Mouse (Mus musculus) lung, postnatal 14 days (tissue): ENCODE measurements around the gene Arrdc2.
A peak's percentile ranks its signal among the peaks of the same experiment; 100 is the strongest.

ENCODE experiments used
- DNase-seq: peaks from one replicate; pipeline ENCODE4 v3.0.0; 2021

Arrdc2 gene

DNA sequence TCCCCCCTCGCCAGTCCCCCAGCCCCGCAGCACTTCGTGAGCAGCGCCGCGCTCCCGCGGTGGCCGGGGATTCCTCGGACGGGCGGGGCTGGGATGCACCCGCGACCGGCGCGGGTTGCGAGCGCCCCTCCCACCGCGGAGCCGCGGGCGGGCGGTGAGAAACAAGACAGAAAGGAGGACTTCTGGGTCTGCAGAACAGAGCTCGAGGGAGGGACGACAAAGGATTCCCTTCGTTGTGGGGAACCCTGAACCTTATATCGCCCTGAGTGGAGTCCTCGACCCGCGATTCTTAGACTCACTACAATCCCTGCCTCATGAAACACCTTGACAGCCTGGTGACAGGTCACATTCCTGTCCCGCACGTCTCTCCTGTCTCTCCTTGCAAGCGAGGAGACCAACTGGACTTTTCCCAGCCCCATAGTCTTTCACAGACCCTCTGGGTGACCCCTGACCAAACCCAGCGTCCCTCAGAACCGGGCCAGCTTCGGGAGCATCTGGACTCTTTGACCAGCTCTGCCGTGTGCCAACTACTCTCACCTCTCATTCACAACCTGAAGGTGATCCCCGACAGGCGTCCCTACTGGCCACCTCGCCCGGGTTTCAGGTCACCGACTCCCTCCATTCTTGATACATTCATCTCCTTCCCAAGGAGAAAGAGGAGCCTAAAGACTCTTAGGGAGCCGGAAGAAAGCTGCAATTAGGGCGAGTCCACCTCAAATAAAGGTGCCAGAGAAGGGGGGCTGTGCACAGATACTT, 24.6 kb upstream of the Arrdc2 start:
- DNase-seq, result no peak

DNA sequence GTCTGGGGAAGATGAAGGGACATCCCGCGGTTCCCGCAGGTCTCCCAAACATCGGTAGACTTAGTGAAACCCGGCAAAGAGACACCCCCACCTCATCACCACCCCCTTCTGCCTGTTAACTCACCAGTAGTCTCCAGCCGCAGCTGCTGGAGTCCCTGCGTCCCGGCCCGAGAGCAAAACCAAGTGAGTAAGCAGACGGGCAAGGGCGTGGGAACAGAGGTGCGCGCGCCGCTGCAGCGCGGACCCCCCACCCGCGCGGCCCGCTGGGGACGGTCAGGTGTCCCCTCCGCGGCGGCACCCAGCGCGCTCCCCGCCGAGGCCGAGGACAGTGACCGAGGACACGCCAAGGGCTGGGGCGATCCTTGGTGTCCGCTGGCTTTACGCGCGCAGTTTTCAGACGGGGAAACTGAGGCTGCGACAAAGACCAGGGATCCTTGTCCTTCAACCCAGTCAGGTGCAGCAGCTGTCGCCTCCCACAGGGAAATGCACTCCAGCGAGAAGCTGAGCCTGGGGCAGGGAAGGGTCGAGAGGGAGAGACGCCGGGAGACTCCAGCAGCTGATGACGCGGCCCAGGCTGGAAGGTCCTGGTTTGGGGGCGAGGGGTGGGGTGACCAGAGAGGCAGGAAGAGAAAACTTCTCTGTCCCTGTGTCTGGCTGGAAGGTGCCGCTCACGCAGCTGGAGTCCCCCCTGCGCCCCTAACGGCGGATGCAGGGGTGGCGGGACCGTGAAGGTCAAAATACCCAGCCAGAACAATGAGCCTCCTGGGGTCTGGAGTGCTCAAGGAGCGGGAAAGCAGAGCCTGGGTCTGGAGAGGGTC, 23.5 kb upstream of the Arrdc2 start, which contains the start of gene Kcnn1:
Gene Kcnn1 (minus strand): TSS at position 435 of the 818 bp plus-strand sequence.
- DNase-seq, result no peak

DNA sequence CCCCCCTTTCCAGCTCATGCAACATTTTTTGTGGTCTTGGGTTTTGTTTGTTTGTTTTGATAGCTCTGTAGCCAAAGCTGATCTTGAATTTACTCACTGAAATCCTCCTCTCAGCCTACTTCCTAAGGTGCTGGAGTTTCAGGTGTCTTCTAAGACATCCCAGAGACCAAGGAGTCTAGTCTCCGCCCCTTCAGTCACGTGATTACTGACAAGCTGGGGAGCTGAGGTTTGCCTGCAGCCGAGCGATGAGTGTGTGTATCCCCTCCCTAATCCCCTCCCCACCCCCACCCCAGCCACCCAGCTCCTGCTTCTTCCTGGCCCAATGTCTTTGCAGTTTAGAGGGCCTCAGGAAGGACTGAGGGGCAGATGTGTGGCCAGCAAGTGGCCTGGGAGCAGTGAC, 18.0 kb upstream of the Arrdc2 start:
- no peak for DNase-seq

DNA sequence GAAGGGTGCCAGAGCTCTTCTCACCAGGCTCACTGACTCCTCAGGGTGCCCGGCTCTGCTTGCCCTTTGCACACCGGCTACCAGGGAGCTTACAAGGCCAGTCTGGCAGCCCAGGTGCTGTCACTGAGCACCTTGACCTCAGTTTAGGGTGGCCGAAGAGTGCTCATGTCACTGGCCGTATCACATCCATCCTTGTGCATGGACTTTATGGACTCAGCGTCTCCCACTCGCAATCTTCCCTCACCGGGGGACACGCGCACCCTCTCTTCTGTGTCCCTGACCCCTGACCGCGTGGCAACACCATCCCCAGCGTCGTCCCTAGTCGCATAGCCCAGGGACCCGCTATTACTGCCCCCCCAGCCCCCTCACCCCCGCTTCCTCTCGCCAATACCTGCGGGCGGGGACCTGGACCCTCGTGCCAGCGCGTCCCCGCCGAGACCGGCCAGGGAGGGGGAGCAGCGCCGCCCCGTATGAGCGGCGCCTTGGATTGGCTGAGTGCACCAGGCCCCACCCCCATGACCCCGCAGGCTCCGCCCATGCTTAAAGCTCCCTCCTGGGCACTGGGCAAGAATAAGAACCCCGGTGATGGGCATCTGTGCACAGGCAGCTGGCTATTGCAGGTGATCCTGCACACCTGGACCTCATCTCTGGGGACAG, 17.1 kb upstream of the Arrdc2 start:
- peak; percentile 71 for DNase-seq

DNA sequence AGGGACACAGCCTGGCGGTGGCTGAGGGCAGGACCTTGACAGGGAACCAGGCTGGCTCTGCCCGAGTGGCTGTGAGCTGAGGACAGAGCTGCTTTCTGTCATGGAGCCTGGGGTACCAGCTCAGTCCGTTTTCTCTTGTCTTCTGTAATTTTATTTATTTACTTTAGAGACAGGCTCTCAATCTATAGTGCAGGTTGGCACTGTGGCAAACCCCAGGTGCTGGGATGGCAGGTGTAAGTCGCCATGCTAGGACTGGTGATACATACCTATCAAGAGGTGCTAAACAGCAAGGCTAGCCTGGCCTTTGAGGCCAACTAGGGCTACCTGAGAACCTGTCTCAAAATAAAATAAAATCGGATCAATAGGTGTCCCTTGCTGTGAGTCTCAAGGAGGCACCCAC, 16.5 kb upstream of the Arrdc2 start:
- DNase-seq, result no peak

DNA sequence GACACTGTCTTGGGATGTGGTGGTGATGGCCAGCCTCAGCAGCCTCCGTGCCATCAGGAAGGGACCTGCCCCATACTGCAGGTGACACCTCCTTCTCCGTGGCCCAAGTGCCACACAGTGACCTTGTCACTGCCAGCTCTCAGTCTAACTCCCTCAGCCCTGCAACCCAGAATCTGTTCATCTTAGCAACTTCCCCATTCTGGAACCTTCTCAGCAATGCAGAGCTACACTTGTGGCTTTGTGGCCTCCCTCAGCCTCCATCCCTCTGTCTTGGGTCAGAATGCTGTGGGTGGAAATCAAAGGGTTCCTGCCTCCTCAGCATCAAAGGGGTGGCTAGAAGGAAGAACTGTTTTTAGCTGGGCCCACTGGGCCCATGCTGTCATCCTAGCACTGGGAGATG, 14.3 kb upstream of the Arrdc2 start:
- DNase-seq, result no peak

DNA sequence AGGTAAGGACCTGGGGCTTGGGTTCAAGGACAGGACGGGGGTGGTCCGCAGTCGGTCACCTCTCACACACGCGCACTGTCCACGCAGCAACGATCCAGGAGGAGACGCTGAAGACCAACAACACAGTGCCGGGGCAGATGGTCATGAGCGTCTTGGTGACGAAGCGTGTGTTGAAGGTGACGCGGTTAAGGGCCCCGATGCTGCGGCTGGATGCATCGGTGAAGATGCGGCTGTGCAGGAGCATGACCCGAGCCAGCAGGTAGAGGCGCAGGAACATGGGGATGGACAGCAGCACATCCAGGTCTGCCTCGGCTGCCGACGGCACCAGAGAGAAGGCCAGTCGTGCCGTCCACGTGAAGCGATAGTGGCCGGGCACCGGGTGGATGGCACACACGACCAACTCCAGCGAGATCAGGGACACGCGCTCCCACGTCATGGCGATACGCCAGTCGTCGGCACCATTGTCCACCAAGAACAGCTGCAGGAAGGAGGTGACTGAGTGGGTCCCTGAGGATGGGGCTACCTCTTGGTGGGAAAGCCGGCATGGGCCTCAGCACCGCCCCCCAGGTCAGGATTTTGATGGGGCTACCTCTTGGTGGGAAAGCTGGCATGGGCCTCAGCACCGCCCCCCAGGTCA, 13.2 kb upstream of the Arrdc2 start:
- DNase-seq, result no peak

DNA sequence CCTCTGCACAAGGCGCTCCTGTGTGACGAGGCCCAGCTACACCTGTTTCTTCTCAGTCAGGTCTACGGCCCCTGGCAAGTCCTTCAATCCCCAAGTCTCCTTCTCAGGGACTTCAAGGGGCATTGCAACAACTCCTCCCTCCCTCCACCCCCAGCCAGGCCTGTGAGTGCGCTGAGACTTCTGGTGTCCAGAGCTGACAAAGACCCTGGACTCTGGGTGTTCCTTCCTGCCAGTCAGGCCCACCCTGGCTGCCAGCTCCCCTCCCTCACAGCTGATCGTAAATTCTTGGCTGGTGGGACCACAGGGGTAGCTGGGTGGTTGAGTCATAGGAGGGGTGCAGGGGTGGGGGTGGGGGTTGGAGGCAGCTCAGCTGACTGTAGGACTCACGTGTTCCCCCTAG, 12.3 kb upstream of the Arrdc2 start:
- no peak for DNase-seq

DNA sequence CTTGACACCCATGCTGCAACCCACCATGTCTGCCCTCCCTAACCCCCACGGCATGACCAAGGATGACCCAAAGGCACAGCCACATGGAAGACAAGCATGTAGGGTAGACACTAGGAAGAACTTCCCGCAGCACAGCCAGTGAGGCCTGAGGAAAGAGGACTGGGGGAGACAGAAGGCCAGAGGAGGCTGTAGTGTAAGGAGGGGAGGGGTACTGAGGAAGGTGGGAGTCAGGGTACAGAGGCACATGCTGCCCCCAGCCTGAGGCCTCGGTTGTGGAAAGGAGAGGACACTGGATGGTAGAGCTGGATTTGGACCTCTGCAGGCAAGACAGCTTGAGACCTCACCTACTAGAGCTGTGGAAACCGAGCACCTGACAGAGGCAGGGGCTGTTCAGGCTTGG, 11.4 kb upstream of the Arrdc2 start:
- DNase-seq, result no peak

DNA sequence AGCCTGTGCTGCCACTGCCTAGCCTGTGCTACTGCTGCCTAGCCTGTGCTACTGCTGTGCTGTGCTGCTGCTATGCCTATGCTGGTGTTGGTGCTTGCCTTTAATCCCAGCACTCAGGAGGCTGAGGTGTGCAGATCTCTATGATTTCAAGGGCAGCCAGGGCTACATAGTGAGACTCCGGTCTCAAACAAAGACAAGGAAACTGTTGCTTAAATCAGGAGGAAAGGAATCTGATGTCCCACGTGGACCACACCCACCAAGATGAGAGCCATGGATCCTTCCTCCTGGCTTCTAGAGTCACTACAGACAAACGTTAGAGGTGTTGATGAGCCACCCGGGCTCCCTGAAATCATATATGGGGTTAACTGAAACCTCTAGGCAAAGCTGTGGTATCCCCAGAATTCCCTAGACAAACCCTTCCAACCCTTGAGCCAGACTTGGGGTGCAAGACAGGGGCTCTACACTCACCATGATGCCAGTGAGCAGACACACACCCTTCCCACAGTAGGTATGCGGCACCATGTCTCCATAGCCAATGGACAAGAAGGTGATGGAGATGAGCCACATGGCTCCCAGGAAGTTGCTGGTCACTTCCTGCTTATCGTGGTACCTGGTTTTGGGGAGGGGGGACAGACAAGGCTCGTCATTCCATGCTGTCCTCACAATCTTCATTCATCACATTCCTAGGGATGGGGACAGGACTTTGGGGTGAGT, 10.8 kb upstream of the Arrdc2 start:
- DNase-seq, result no peak

DNA sequence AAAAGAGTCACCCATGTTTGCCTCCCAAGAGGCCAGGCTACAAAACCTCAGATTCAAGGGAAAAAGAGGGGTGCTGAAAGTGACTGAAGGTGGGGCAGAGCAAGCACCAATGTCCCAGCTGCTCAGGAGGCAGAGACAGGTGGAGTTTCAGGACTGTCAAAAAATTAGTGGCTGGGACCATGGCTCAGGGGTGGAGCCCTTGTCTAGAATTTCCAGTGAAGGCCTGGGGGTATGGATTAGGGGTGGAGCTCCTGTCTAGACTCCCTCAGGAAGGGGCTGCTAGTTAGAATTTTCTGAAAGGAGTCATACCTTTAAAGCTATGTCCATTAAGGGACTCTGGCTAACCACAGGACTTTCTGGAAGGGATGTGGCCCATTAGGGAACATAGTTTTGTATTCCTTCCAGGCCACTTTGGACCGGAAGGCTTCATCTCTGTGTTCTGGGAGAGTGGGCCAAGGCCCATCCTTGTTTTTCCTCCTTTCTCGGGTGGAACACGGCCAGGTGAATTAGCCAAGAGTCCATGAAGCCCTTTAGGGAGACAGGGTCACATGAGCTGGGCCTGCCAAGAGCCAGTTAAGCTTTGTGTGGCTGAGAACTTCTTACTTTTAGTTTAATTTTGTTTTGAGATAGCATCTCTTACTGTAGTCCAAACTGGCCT, 9.9 kb upstream of the Arrdc2 start:
- DNase-seq, result no peak

DNA sequence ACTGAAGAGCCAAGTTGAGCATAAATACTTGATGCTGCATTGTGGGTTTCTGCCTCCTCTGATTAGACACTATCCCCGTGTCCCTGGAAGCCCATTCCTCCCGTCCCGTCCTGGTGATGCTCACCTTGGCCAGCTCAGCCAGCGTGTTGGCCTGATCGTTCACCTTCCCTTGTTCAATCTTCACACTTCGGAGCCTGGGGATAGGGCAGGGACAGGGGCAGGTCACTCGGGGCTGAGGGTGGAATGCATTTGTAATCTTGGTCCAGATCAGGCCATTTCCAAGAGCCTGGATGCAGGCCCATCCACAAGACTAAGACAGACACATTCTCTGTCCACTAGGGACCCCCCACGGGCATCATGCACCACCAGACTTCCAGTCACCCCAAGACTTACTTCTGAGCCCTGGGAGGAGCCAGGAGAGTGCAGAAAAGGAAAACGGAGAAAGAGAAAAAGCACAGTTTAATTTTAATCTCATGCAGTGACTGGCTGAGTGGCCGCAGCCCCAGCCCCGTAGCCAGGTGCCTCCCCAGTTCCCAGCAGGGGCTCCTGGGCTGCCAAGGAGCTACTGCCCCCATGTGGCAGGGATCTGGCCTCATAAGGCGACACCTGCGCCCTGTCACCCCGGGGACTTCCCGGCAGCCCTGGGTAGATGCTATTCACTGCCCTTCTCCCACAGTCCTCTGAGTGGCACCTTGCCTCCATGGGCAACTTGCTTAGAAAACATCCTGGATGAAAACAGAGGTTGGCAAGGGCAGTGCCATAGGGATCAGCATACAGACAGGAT, 7.0 kb upstream of the Arrdc2 start:
- no peak for DNase-seq

DNA sequence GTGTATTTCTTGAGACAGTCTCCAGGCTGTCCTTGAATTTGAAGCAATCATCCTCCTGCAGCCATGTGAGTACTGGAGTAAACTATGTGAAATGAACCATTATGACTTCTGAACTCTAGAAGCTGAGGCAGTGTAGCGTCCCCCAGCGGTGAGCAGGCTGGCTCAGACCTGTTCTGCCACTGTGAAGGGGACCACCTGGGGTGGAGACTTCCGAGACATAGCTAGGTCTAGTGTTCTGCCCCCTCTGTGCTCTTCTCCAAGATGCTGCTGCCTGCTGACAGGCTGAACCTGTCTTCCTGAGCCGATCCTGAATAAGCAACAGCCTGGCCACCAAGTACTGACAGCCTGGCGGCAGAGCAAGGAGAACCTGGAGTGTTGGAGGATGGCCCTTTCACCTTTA, 5.6 kb upstream of the Arrdc2 start:
- no peak for DNase-seq

DNA sequence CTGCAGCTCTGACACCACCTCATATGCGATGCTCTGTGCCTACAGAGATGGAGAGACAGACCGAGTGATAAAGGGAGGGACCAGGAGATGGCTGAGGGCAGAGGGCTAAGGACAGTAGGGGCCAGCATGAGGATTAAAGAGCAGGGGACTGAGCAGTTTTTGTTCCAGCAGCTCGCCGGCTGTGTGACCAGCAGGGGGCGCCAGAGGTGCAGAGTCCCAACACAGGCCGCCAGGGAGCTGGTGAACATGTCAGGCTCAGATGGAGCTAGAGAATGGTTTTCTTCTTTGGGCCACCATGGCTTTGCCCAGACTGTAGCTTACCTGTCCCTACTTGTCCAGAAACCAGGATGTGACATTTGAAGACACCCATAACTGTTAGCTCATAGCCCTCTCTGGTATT, 5.0 kb upstream of the Arrdc2 start:
- peak; percentile 96 for DNase-seq

DNA sequence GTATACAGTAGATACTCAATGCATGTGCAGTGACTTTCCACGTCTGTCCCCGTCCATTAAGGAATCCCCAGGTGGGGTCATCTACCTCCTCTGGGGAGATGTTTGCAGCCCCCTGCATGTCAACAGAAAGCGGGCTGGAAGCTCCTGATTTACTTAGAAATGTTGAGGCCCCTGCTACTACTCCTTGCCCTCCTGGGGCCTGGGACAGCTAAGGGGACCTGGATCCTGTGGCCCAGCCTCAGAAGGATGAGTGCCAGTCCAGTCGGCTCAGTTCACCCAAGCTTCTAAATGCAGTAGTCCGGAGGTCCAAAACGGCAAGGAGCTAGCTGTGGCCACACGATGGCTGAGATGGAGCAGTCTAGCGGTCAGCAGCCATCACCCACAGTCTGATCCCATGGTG, 4.4 kb upstream of the Arrdc2 start:
- DNase-seq, result no peak

DNA sequence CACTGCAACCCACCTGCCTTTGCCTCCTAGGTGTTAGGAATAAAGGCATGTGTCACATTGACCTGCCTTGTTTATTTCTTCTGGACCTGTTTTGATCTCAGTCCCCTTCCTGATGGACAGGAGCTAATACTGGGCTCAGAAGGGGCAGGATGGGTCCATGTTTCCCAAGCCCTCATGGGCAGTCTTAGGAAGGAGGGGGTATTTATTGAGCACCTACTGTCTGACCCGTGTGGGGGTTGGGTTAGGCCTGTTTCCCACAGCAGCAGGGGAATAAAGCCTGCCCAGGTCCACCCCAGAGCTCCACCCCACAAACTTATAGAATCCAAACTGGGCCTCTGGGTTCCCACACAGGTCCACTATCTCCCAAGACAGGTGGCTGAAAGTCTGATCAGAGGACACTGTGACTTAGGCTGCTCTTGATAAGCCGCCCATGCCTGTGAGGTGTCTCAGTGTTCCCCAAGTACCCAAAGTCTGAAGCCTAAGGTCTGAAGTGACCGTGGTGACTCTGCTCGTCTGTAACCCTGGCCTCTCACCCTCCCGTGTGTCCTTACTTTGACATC, 3.8 kb upstream of the Arrdc2 start:
- no peak for DNase-seq

DNA sequence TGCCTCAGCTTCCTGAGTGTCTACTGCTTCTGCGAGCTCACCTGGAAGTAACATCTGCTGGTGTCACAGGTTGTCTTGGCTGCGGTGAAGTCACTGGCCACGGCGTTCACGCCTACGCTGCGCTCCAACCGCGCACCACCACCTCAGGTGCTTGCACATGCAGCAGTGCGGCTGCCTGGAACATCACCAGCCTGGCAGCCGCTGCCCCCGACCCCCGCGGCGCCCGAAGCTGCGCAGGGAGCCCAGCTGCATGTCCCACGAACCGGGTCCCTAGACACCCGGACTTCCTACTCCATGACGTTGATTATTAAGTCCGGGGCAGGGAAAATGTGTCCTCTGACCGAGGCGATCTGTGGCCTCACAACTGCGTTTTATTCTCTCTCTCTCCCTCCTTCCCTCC, 3.0 kb upstream of the Arrdc2 start:
- no peak for DNase-seq

DNA sequence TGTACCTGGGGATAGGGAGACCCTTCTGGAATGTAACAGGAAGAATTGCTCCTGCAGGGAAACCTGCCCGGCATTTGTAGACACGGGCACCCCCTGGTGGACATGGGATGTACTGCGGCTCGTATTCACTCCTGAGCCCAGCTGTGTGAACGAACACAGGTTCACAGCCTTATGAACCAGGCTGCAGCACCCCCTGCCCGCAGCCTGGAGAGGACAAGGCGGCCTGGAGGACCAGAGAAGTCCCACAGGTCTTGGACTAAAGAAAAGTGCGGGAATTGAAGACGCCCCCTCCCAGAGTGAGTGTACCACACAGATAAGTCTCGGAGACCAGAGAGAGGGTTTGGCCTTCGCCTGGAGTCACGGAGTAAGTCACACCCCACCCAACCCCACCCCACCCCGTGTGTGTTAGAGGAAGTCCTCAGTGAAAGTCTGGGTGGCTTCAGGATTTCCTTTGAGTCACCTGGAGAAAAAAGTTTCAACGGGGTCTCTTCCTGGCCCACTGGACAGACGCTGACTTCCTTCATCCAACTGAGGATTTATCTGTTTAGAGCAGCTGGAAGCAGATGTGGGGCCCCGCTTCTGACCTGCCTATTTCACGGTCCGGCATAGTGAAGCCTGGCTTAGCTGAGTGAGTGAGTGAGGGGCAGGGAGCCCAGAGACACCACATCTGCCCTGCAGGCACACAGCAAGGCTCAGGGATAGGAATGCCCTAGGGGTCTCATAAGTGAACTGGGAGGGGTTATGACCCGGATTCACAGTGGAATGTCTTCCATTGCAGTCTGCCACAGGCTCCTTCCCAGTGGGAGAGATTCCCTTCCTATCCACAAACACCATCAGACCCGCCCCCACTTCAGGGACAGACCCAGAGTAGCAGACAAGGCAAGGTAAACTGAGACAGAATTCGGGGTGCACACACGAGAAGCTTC, 1.9 kb upstream of the Arrdc2 start:
- DNase-seq, result peak; percentile 95

DNA sequence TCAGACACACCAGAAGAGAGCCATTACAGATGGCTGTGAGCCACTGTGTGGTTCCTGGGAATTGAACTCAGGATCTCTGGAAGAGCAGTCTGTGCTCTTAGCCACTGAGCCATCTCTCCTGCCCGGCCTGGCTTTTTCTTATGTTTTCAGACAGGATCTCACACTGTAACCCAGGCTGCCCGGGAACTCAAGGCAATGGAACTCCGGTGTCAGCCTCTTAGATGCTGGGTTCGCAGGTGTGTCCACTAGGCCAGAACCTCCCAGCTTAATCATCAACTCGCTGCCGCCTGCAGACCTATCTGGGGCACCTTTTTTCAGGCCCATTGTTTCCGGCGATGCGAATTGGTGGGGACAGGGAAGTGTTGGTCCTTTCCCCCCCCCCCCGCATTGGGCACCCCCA, 1.1 kb upstream of the Arrdc2 start:
- DNase-seq, result no peak
